Mouse (Mus musculus): ENCODE measurements around the gene Cacna2d2. TPM values are rescaled to one million over a fixed set of nuclear protein-coding genes. Genes with fewer than 3 reads are reported as not detected.

The Cacna2d2 gene
- total and polyA plus RNA-seq, 3 experiments: 0.67 TPM; not detected in 2

- no peak for TF ChIP-seq RCOR1 (IDR thresholded peaks at IDR 0.05; ENCODE audit: low read depth, low read length)
- TF ChIP-seq POLR2AphosphoS2 (IDR thresholded peaks at IDR 0.05; ENCODE audit: low read length): no peak
- no peak for TF ChIP-seq KAT2A (conservative IDR thresholded peaks at IDR 0.05; ENCODE audit: low read depth, low read length)
- no peak for TF ChIP-seq ZKSCAN1 (IDR thresholded peaks at IDR 0.05; ENCODE audit: low read depth, low read length)
- TF ChIP-seq SMC3 (IDR thresholded peaks at IDR 0.05; ENCODE audit: low read depth, low read length): no peak
- no peak for TF ChIP-seq MAFK (IDR thresholded peaks at IDR 0.05; ENCODE audit: borderline replicate concordance, low read depth, low read length)
- no peak for TF ChIP-seq TBP (IDR thresholded peaks at IDR 0.05; ENCODE audit: low read depth, low read length)
- no peak for TF ChIP-seq UBTF (IDR thresholded peaks at IDR 0.05; ENCODE audit: borderline replicate concordance, insufficient read depth, low read depth, low read length)
- no peak for TF ChIP-seq USF2 (IDR thresholded peaks at IDR 0.05; ENCODE audit: borderline replicate concordance in 1 of 2, insufficient read depth in 1 of 2, low read depth in 1 of 2, low read length in 2 of 2)
- no peak for TF ChIP-seq SIN3A (IDR thresholded peaks at IDR 0.05; ENCODE audit: low read length)
- no peak for TF ChIP-seq MEF2A (IDR thresholded peaks at IDR 0.05; ENCODE audit: extremely low read depth, insufficient replicate concordance, low read depth, low read length, poor library complexity, severe bottlenecking)
- no peak for TF ChIP-seq RAD21 (IDR thresholded peaks at IDR 0.05; ENCODE audit: low read depth, low read length)
- no peak for TF ChIP-seq GABPA (IDR thresholded peaks at IDR 0.05; ENCODE audit: low read depth, low read length)
These were observed 29.9 kb upstream of the Cacna2d2 start (continued) for GRCm38 (mm10) chr9:107369270-107370105.

DNA sequence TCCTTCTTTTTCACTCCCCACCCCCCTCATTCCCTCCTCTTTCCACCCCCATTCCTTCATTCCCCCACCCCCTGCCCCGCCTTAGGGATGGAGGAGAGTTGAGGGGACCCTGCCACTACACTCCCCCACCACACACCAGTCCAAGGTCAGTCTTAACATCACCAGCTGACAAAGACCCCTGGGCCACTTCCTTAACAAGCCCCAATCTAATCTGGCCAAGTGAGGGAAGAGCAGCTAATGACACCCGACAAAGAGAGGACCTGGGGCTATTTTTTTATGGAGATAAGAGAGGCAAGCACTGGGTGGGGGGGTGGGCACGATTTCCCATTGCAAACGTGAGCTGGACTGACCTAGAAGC is 29.3 kb upstream of the Cacna2d2 start:
- H3K27ac ChIP-seq (ENCODE audit: control insufficient read depth, low read depth, low read length): no peak overlapping the region
- no peak overlapping the region for H3K9ac ChIP-seq (ENCODE audit: control insufficient read depth, low read depth, low read length, poor library complexity, severe bottlenecking)
- peaks cover 0 to 14% of the 10 kb centered on the region in 2 experiments; a peak in 2 of 4 replicates for H3K36me3 ChIP-seq (ENCODE audit: control insufficient read depth in 1 of 2, insufficient read depth in 2 of 2, low read length in 2 of 2)
- no peak for TF ChIP-seq NELFE (IDR thresholded peaks at IDR 0.05; ENCODE audit: low read depth, low read length)
- 0 out of 2 replicates have a peak, but pooled peaks have one; percentile 1 for TF ChIP-seq MAZ (IDR thresholded peaks at IDR 0.05; ENCODE audit: low read depth, low read length)
- no peaks in the 10 kb centered on the region for H3K27me3 ChIP-seq (ENCODE audit: control insufficient read depth in 1 of 2, insufficient read depth in 2 of 2, low read length in 2 of 2)
- DNase-seq (ENCODE audit: low read depth, low spot score): peak; percentile 26
- peaks cover 0 to 26% of the 10 kb centered on the region in 2 experiments; a peak in 3 of 4 replicates for H3K4me1 ChIP-seq (ENCODE audit: control insufficient read depth in 1 of 2, insufficient read depth in 2 of 2, low read length in 2 of 2)
- no peaks in the 10 kb centered on the region for H3K9me3 ChIP-seq (replicated peaks; ENCODE audit: insufficient read depth, low read length)
- no peaks in the 10 kb centered on the region for H3K79me2 ChIP-seq (ENCODE audit: control insufficient read depth, insufficient read depth, low read length, poor library complexity)
- no peak overlapping the region for H3K4me3 ChIP-seq (ENCODE audit: control insufficient read depth in 1 of 2, insufficient read depth in 1 of 2, low read depth in 2 of 2, low read length in 2 of 2)

DNA sequence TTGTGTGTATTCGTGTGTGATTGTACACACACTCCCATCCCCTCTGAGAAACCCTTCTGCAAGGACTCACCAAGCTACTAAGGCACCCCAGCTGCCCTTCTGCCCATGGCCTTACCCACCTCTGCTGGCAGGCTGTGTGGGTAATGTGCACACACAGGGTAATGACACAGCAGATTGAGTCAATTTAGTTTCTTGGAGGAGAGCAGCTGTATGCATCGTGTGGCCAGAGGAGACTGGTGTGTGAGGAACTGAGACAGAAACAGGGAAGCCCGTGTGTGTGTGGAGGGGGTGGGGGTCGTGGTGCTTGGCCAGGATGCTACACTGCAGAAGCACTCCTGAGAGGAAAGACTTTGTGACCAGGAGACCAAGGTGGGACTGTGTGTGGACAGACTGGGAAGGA is 27.0 kb upstream of the Cacna2d2 start:
- Histone ChIP-seq H3K27ac (ENCODE audit: control insufficient read depth, low read depth, low read length) (no peak overlapping the region), H3K27me3 (ENCODE audit: control insufficient read depth in 1 of 2, insufficient read depth in 2 of 2, low read length in 2 of 2) (no peaks in the 10 kb centered on the region), H3K79me2 (ENCODE audit: control insufficient read depth, insufficient read depth, low read length, poor library complexity) (no peaks in the 10 kb centered on the region), H3K4me3 (ENCODE audit: control insufficient read depth in 1 of 2, insufficient read depth in 1 of 2, low read depth in 2 of 2, low read length in 2 of 2) (no peak overlapping the region), H3K9ac (ENCODE audit: control insufficient read depth, low read depth, low read length, poor library complexity, severe bottlenecking) (no peak overlapping the region), H3K4me1 (ENCODE audit: control insufficient read depth in 1 of 2, insufficient read depth in 2 of 2, low read length in 2 of 2) (peaks cover 0 to 16% of the 10 kb centered on the region in 2 experiments; a peak in 3 of 4 replicates), H3K9me3 (replicated peaks; ENCODE audit: insufficient read depth, low read length) (no peaks in the 10 kb centered on the region), H3K36me3 (ENCODE audit: control insufficient read depth in 1 of 2, insufficient read depth in 2 of 2, low read length in 2 of 2) (peaks cover 0 to 14% of the 10 kb centered on the region in 2 experiments; a peak in 2 of 4 replicates)
- no peak for DNase-seq (ENCODE audit: low read depth, low spot score)
- no peak for TF ChIP-seq CHD1 (IDR thresholded peaks at IDR 0.05; ENCODE audit: low read depth, low read length)
- TF ChIP-seq ZKSCAN1 (IDR thresholded peaks at IDR 0.05; ENCODE audit: low read depth, low read length): no peak
- no peak for TF ChIP-seq UBTF (IDR thresholded peaks at IDR 0.05; ENCODE audit: borderline replicate concordance, insufficient read depth, low read depth, low read length)
